Mouse (Mus musculus): ENCODE measurements around the gene Zfp691.

The Zfp691 gene

GRCm38 (mm10) chr4:119167663-119168062 lies 6.3 kb downstream of the Zfp691 start:
- WGBS = 2% methylated on average over 4 of the region's 4 CpGs

GRCm38 (mm10) chr4:119167068-119167467 lies 6.9 kb downstream of the Zfp691 start:
- WGBS = 92% methylated on average over 4 of the region's 4 CpGs

GRCm38 (mm10) chr4:119165916-119166315 lies 8.1 kb downstream of the Zfp691 start:
- 83% methylated on average over 7 of the region's 7 CpGs for WGBS

- 75% methylated on average over 4 of the region's 4 CpGs for WGBS
Measured at GRCm38 (mm10) chr4:119162990-119163389, 11.0 kb downstream of the Zfp691 start.

- 78% methylated on average over 3 of the region's 3 CpGs for WGBS
Measured at GRCm38 (mm10) chr4:119161358-119161757, 12.6 kb downstream of the Zfp691 start.

- 84% methylated on average over 5 of the region's 5 CpGs for WGBS
Measured at GRCm38 (mm10) chr4:119157891-119158290, 16.1 kb downstream of the Zfp691 start.

- 28% methylated on average over 2 of the region's 2 CpGs for WGBS
Measured at GRCm38 (mm10) chr4:119157186-119157585, 16.8 kb downstream of the Zfp691 start.

- WGBS = 93% methylated on average over 11 of the region's 11 CpGs
Measured at GRCm38 (mm10) chr4:119148741-119149140, 25.3 kb downstream of the Zfp691 start.

GRCm38 (mm10) chr4:119147347-119147746 lies 26.6 kb downstream of the Zfp691 start:
- 94% methylated on average over 5 of the region's 5 CpGs for WGBS

GRCm38 (mm10) chr4:119146816-119147215 lies 27.2 kb downstream of the Zfp691 start:
- 74% methylated on average over 7 of the region's 7 CpGs for WGBS

- WGBS = 31% methylated on average over 24 of the region's 24 CpGs
Measured at GRCm38 (mm10) chr4:119142230-119142871, 31.6 kb downstream of the Zfp691 start.

GRCm38 (mm10) chr4:119141191-119141590 lies 32.8 kb downstream of the Zfp691 start:
- WGBS = 44% methylated on average over 10 of the region's 10 CpGs

GRCm38 (mm10) chr4:119140126-119140525 lies 33.9 kb downstream of the Zfp691 start:
- 54% methylated on average over 3 of the region's 3 CpGs for WGBS

- WGBS = 59% methylated on average over 8 of the region's 8 CpGs
Measured at GRCm38 (mm10) chr4:119138776-119139175, 35.2 kb downstream of the Zfp691 start.

- WGBS = 32% methylated on average over 18 of the region's 18 CpGs
Measured at GRCm38 (mm10) chr4:119138171-119138570, 35.8 kb downstream of the Zfp691 start.

GRCm38 (mm10) chr4:119137313-119137712 lies 36.7 kb downstream of the Zfp691 start:
- 77% methylated on average over 8 of the region's 8 CpGs for WGBS

GRCm38 (mm10) chr4:119133860-119134259 lies 40.1 kb downstream of the Zfp691 start:
- 87% methylated on average over 13 of the region's 13 CpGs for WGBS

- WGBS = 89% methylated on average over 13 of the region's 13 CpGs
Measured at GRCm38 (mm10) chr4:119133306-119133705, 40.7 kb downstream of the Zfp691 start.

GRCm38 (mm10) chr4:119131189-119131910 lies 42.6 kb downstream of the Zfp691 start:
- WGBS = 78% methylated on average over 8 of the region's 8 CpGs

- WGBS = 53% methylated on average over 1 of the region's 1 CpGs
Measured at GRCm38 (mm10) chr4:119129096-119129495, 44.9 kb downstream of the Zfp691 start.

- WGBS = 71% methylated on average over 7 of the region's 7 CpGs
Measured at GRCm38 (mm10) chr4:119128547-119128946, 45.4 kb downstream of the Zfp691 start.

GRCm38 (mm10) chr4:119127229-119127628 lies 46.8 kb downstream of the Zfp691 start:
- 75% methylated on average over 6 of the region's 6 CpGs for WGBS

GRCm38 (mm10) chr4:119125577-119126270 lies 48.3 kb downstream of the Zfp691 start:
- WGBS = 54% methylated on average over 9 of the region's 9 CpGs

Measured in cerebral cortex, adult 2 months (tissue).